Comparison of ENCODE assay signal across 12 mouse cellular contexts in genomic region chr16:92412888-92413287, GRCm38 (mm10). TPM values are rescaled to one million over a fixed set of nuclear protein-coding genes. Genes with fewer than 3 reads are reported as not detected.
DNase-seq lines count a peak whose midpoint lies in the region; ATAC-seq and TF ChIP-seq lines count a peak whose summit lies in the region.
"Had no signal": no experiment of that assay in that cellular context is flagged by ENCODE, and none has a peak within 500 bp of the region (broad histone marks: within the 10 kb centered on the region; RNA-seq: fewer than 3 reads in every experiment).

No protein-coding gene starts in this region.

- H3K9ac ChIP-seq in forebrain, embryonic 16.5 days (replicated peaks; ENCODE audit: low read depth, low read length): no peak overlapping the region
- H3K9ac ChIP-seq in kidney, postnatal 0 days (ENCODE audit: low read depth, low read length): no peak overlapping the region
- no peak overlapping the region for H3K9ac ChIP-seq in embryonic facial prominence, embryonic 15.5 days
- H3K9ac ChIP-seq in liver, embryonic 13.5 days: no peak overlapping the region
- H3K9ac ChIP-seq: intestine, embryonic 15.5 days had no signal

- H3K36me3 ChIP-seq in forebrain, embryonic 10.5 days (replicated peaks): peaks cover 4% of the 10 kb centered on the region; the same call in 1 of the 2 replicates
- H3K36me3 ChIP-seq in forebrain, embryonic 16.5 days (ENCODE audit: control insufficient read depth, insufficient read depth): no peaks in the 10 kb centered on the region
- H3K36me3 ChIP-seq in kidney, postnatal 0 days (ENCODE audit: insufficient read depth, low read length): no peaks in the 10 kb centered on the region
- no peaks in the 10 kb centered on the region for H3K36me3 ChIP-seq in embryonic facial prominence, embryonic 15.5 days
- H3K36me3 ChIP-seq in liver, embryonic 13.5 days: no peaks in the 10 kb centered on the region
- H3K36me3 ChIP-seq: intestine, embryonic 15.5 days had no signal

- 41% methylated on average over 7 of the region's 7 CpGs for WGBS in forebrain, embryonic 10.5 days
- 14% methylated on average over 7 of the region's 7 CpGs for WGBS in forebrain, embryonic 16.5 days
- WGBS in kidney, postnatal 0 days: 40% methylated on average over 7 of the region's 7 CpGs
- WGBS in embryonic facial prominence, embryonic 15.5 days: 53% methylated on average over 7 of the region's 7 CpGs
- 33% methylated on average over 7 of the region's 7 CpGs for WGBS in liver, embryonic 13.5 days (ENCODE audit: insufficient replicate concordance)

- H3K27ac ChIP-seq in forebrain, embryonic 10.5 days: peak overlapping the region; percentile 73
- no peak overlapping the region for H3K27ac ChIP-seq in forebrain, embryonic 16.5 days (ENCODE audit: low read length)
- H3K27ac ChIP-seq in kidney, postnatal 0 days: peak overlapping the region; percentile 48
- H3K27ac ChIP-seq in embryonic facial prominence, embryonic 15.5 days (replicated peaks): 0 out of 2 replicates have a peak overlapping the region, but pooled peaks have one; percentile 45
- peak overlapping the region; percentile 40; the same call in 1 of the 2 replicates for H3K27ac ChIP-seq in liver, embryonic 13.5 days
- H3K27ac ChIP-seq: intestine, embryonic 15.5 days; macrophage had no signal

- peaks cover 32% of the 10 kb centered on the region for H3K4me1 ChIP-seq in forebrain, embryonic 10.5 days
- H3K4me1 ChIP-seq in forebrain, embryonic 16.5 days (replicated peaks; ENCODE audit: control insufficient read depth, insufficient read depth, low read length): 0 out of 2 replicates have a peak, but pooled peaks cover 2% of the 10 kb centered on the region
- H3K4me1 ChIP-seq in kidney, postnatal 0 days (replicated peaks; ENCODE audit: insufficient read depth, low read length): peaks cover 17% of the 10 kb centered on the region
- peaks cover 26% of the 10 kb centered on the region for H3K4me1 ChIP-seq in embryonic facial prominence, embryonic 15.5 days
- peaks cover 22% of the 10 kb centered on the region; the same call in 1 of the 2 replicates for H3K4me1 ChIP-seq in liver, embryonic 13.5 days (replicated peaks)

- H3K4me3 ChIP-seq in forebrain, embryonic 10.5 days: no peak overlapping the region
- no peak overlapping the region for H3K4me3 ChIP-seq in forebrain, embryonic 16.5 days (replicated peaks; ENCODE audit: low read length)
- no peak overlapping the region for H3K4me3 ChIP-seq in kidney, postnatal 0 days (replicated peaks; ENCODE audit: low read depth, low read length)
- H3K4me3 ChIP-seq in embryonic facial prominence, embryonic 15.5 days (replicated peaks): no peak overlapping the region
- H3K4me3 ChIP-seq in liver, embryonic 13.5 days (replicated peaks): no peak overlapping the region
- H3K4me3 ChIP-seq: intestine, embryonic 15.5 days had no signal

- no peak for ATAC-seq in forebrain, embryonic 16.5 days
- ATAC-seq in kidney, postnatal 0 days (replicated peaks; ENCODE audit: low FRiP score, low read depth): 0 out of 2 replicates have a peak, but pooled peaks have one; percentile 15
- no peak for ATAC-seq in embryonic facial prominence, embryonic 15.5 days (ENCODE audit: insufficient number of reproducible peaks, low FRiP score, low TSS enrichment, low read depth)
- no peak for ATAC-seq in liver, embryonic 13.5 days (ENCODE audit: low read depth)
- ATAC-seq: intestine, embryonic 15.5 days had no signal

- H3K4me2 ChIP-seq in forebrain, embryonic 16.5 days (ENCODE audit: low read length): no peak overlapping the region
- no peak overlapping the region for H3K4me2 ChIP-seq in kidney, postnatal 0 days (ENCODE audit: low read length)
- no peak overlapping the region for H3K4me2 ChIP-seq in embryonic facial prominence, embryonic 15.5 days (replicated peaks)
- no peak overlapping the region for H3K4me2 ChIP-seq in liver, embryonic 13.5 days
- H3K4me2 ChIP-seq: intestine, embryonic 15.5 days had no signal

- no peak for DNase-seq in forebrain, embryonic 10.5 days (ENCODE audit: extremely low spot score, low spot score)
- no peak for DNase-seq in kidney, postnatal 0 days (ENCODE audit: low spot score)
- DNase-seq in kidney, postnatal 25 days: no peak
- DNase-seq in liver, embryonic 13.5 days: no peak
- no peak for DNase-seq in cerebellum, postnatal 25 days
- no peak for DNase-seq in cerebellum, adult 8-10 months
- DNase-seq: adrenal gland, postnatal 14 days; cerebellum, adult 9-10 months had no signal

- no peaks in the 10 kb centered on the region for H3K9me3 ChIP-seq in forebrain, embryonic 10.5 days
- H3K9me3 ChIP-seq in forebrain, embryonic 16.5 days (ENCODE audit: control insufficient read depth, low read length): no peaks in the 10 kb centered on the region
- H3K9me3 ChIP-seq in kidney, postnatal 0 days (replicated peaks; ENCODE audit: low read length): no peaks in the 10 kb centered on the region
- H3K9me3 ChIP-seq in embryonic facial prominence, embryonic 15.5 days (replicated peaks): no peaks in the 10 kb centered on the region
- no peaks in the 10 kb centered on the region for H3K9me3 ChIP-seq in liver, embryonic 13.5 days (replicated peaks)
- H3K9me3 ChIP-seq: intestine, embryonic 15.5 days had no signal

- H3K27me3 ChIP-seq in forebrain, embryonic 10.5 days (ENCODE audit: poor library complexity, severe bottlenecking): no peaks in the 10 kb centered on the region
- H3K27me3 ChIP-seq in forebrain, embryonic 16.5 days (replicated peaks; ENCODE audit: control insufficient read depth, insufficient read depth, low read length): no peaks in the 10 kb centered on the region
- H3K27me3 ChIP-seq in kidney, postnatal 0 days (ENCODE audit: insufficient read depth, low read length): no peaks in the 10 kb centered on the region
- H3K27me3 ChIP-seq in embryonic facial prominence, embryonic 15.5 days: no peaks in the 10 kb centered on the region
- no peaks in the 10 kb centered on the region for H3K27me3 ChIP-seq in liver, embryonic 13.5 days
- H3K27me3 ChIP-seq: intestine, embryonic 15.5 days had no signal

- no peak for TF ChIP-seq CTCF in kidney, postnatal 0 days (IDR thresholded peaks at IDR 0.05; ENCODE audit: low read depth)

RNA-seq across cellular contexts. Expression of gene Kcne1, which starts 53.6 kb away (rescaled TPM):
- polyA plus RNA-seq in forebrain, embryonic 10.5 days (2016; fragmentation: Nextera tagmentation; extraction: Ambion mirVana): 0.12 and 0.41 TPM in 2 replicates
- polyA plus RNA-seq in forebrain, embryonic 16.5 days (2015; fragmentation: Nextera tagmentation; extraction: Ambion mirVana): 0.10 TPM in 1 of 2 replicates, not detected in the other
- 12.2 and 13.1 TPM in 2 replicates for polyA plus RNA-seq in kidney, postnatal 0 days (2015; fragmentation: Nextera tagmentation; extraction: Ambion mirVana)
- polyA plus RNA-seq in embryonic facial prominence, embryonic 15.5 days (2015; fragmentation: Nextera tagmentation; extraction: Ambion mirVana): 0.11 and 0.67 TPM in 2 replicates
- 0.13 and 0.17 TPM in 2 replicates for polyA plus RNA-seq in liver, embryonic 13.5 days (2015; fragmentation: Nextera tagmentation; extraction: Ambion mirVana)
- polyA plus RNA-seq: macrophage had no signal

RNA-seq across cellular contexts. Expression of gene Rcan1, which starts 57.8 kb away (rescaled TPM):
- 34.4 and 34.7 TPM in 2 replicates for polyA plus RNA-seq in forebrain, embryonic 10.5 days (2016; fragmentation: Nextera tagmentation; extraction: Ambion mirVana)
- 48.1 and 50.7 TPM in 2 replicates for polyA plus RNA-seq in forebrain, embryonic 16.5 days (2015; fragmentation: Nextera tagmentation; extraction: Ambion mirVana)
- polyA plus RNA-seq in kidney, postnatal 0 days (2015; fragmentation: Nextera tagmentation; extraction: Ambion mirVana): 37.9 and 38.8 TPM in 2 replicates
- polyA plus RNA-seq in embryonic facial prominence, embryonic 15.5 days (2015; fragmentation: Nextera tagmentation; extraction: Ambion mirVana): 40.3 and 41.8 TPM in 2 replicates
- 9.4 and 11.4 TPM in 2 replicates for polyA plus RNA-seq in liver, embryonic 13.5 days (2015; fragmentation: Nextera tagmentation; extraction: Ambion mirVana)
